Mouse (Mus musculus) embryo, embryonic 10 days (tissue): ENCODE measurements around the gene Ankrd28.

Source experiments
- DNase-seq: peaks from one replicate; pipeline ENCODE4 v3.0.0-alpha.2; 2015; ENCODE audit warnings: low spot score

The Ankrd28 gene

DNA sequence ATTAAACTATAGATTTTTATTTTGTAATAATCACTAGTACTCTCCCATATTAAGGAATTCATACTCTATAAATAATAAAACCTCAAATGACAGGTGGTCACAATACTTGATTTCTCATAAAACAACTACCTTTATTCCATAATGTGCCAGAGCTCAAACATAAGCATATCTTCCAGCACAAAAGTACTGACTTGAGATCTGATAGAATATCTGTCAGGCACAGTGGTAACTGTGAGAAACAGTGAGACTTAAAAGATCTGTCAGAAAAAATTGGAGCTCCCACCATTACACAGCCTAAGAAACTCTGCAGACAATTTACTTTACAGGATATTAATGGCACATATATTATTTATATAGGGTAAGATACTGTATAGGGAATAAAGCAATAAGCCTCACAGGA lies 114.8 kb downstream of the Ankrd28 start:
- DNase-seq: no peak

- no peak for DNase-seq
Measured at GRCm38 (mm10) chr14:31709343-31709742, 121.1 kb downstream of the Ankrd28 start.

- no peak for DNase-seq
Measured at GRCm38 (mm10) chr14:31700376-31700775, 130.1 kb downstream of the Ankrd28 start.

DNA sequence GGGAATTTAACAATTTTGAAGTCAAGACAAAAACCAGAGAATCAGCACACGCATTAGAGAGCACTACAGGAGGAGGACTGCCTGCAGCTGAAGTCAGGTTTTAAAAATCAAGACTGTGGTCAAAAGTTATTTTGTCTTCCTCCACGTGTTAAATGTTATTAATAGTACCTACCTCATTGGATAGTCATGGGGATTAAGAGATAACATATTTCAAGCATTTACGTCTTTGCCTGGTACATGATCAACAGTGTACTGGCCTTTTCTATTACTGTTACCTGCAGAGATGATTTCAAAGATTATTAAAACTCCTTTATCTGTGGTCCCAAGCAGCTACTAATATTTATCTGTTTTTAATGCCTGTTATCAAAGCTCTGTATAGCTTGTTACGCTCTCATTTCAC lies 132.7 kb downstream of the Ankrd28 start:
- DNase-seq: no peak

DNA sequence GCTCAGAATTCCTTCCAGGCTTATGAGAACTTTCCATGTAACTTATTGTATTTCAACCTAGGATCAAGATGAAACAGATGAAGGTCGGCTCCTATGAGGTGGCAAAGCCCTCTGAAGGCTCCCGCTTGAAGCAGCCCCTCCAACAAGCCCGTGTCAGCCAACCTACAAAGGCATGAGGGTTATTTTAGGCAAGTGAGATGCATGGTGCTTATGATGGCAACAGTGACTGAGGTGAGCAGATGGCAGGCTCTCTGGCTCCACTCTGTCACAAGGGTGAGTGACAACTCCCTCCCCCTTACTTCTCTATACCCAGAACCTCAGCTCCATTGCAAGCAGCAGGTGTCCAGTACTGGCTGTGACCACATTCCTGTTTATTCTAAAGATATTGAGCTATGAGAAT lies 133.1 kb downstream of the Ankrd28 start:
- no peak for DNase-seq

DNA sequence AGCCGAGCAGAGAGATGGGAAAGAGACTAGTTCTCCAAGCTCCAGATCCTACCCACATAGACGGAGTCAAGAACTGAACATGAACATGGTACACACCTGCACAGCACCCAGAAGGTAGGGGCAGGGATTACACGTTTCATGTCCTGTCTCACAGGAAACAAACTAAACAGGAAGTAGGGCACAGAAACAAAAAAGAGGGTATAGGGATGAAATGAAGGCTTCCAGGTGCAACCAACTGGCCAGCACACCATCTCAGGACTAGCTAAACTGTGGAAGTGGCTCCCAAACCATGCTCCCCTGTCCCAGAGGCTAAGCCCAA lies 133.5 kb downstream of the Ankrd28 start:
- DNase-seq: no peak

- DNase-seq: no peak
Measured at GRCm38 (mm10) chr14:31696206-31696984, 134.1 kb downstream of the Ankrd28 start.

GRCm38 (mm10) chr14:31692536-31692935 lies 137.9 kb downstream of the Ankrd28 start:
- DNase-seq: no peak

DNA sequence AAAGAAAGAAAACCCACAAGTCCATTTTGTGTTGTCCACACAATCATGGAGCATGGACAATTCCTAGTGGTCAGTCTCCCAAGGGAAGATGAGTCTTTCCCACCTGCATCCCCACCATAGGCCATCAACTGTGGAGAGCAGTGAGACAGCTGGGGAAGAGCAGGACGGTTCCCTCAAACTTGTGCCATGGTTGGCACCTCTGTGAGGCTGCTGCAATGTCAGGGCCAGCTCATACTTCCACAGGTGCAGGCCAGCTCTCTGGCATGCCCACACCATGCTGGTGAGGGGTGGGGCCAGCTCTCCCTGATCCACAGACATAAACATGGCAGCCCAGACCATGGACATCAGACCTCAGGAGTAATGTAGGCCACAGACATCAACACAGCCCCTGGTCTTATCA lies 144.2 kb downstream of the Ankrd28 start:
- no peak for DNase-seq

DNA sequence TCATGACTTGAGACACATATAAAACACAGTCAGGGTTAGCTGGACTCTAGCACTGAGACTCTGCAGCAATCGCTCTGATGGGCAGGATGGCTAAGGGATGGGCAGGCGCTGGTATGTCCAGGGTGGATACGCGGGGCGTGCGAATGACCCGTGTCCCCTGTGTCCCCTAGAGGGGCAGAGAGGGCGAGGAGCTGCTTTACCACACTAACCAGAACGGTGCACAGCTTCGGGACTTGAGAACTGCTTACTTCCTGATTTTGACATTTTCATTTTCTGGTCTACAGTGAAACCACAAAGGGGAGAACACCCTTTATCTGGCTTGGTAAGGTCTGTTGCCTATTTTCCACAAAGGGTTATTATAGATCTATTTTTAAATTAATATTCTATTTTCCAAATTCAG lies 144.8 kb downstream of the Ankrd28 start:
- DNase-seq: no peak

DNA sequence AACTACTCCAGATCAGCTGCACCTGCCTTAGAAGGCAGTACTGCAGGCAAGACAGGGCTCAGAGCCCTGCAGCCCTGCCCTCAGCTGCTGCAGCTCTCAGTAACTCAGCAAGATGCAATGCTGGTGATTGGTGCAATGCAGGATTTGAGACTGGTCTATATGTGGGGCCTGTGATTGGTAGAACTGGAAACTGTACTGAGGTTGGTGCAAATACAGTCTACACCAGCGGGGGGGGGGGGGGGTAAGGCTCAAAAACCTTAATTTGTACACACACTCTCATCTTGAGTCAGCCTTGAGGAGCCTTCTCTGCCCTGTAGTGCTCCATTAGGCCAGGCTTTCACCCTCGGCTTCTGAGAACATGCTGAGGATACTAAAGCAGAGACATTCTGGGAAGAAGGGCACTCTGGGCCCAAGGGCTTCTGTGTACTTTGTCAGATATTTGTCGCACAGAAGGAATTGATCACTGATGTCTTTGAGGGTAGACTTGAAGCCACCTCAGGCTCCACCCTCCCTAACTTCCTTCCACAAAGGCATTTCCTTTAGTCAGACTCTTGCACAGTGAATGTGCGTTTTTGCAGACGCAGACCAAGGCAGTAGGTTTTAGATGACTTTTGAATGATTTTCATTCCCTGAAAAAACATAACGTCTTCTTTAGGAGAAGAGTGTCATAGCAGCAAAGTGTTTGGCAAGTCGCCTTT lies 146.0 kb downstream of the Ankrd28 start:
- no peak for DNase-seq

- DNase-seq: no peak
Measured at GRCm38 (mm10) chr14:31683610-31684009, 146.8 kb downstream of the Ankrd28 start.

GRCm38 (mm10) chr14:31681931-31682555 lies 148.4 kb downstream of the Ankrd28 start:
- DNase-seq: no peak

- DNase-seq: no peak
Measured at GRCm38 (mm10) chr14:31681291-31681690, 149.2 kb downstream of the Ankrd28 start.

- no peak for DNase-seq
Measured at GRCm38 (mm10) chr14:31680656-31681055, 149.8 kb downstream of the Ankrd28 start.

- DNase-seq: no peak
Measured at GRCm38 (mm10) chr14:31671635-31672320, 158.7 kb downstream of the Ankrd28 start.

GRCm38 (mm10) chr14:31669642-31670490 lies 160.6 kb downstream of the Ankrd28 start:
- DNase-seq: peak; percentile 60

DNA sequence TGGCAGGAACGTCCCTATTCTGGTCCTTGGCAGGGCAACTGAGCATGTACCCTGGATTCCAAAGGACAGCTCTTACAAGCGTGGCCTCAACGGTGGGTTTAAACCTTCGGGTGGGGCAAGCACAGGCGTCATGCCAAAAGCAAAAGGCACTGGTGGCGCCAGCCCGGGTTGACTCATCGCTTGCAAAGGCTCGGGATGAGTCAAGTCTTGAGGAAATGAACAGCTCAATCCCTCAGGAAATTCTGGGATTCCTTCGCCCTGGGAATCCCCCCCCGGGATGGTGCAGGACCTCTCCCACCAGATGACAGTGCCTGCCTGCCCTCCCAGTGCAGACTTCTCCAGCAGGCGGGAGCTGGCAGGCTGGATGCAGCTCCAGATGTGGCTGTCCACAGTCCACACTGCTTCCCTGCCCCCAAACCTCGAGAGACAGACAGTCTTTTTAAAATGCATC lies 161.3 kb downstream of the Ankrd28 start:
- no peak for DNase-seq

DNA sequence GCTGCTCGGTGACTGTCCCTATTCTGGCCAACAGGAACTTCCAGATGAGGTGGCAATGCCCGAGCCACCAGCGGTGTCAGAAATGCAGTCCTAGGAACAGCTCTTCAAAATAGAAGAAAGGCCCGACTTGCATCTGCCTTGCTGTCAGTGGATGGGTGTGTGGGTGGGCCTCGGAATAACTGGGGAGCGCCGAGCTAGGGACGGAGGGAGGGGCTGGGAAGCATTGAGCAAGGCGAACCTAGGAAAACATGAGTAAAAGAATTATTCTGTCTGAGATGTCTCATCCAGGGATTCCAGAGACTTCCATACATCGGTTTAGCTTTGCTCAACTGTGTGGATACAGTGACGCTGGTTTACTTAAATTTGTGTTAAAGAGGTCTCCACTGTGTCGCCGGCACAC lies 162.1 kb downstream of the Ankrd28 start:
- no peak for DNase-seq

- DNase-seq: no peak
Measured at GRCm38 (mm10) chr14:31667741-31668140, 162.7 kb downstream of the Ankrd28 start.

- DNase-seq: no peak
Measured at GRCm38 (mm10) chr14:31666931-31667705, 163.3 kb downstream of the Ankrd28 start.
